Mouse (Mus musculus): ENCODE results near the gene Usp54. TPM values are rescaled to one million over a fixed set of nuclear protein-coding genes. Genes with fewer than 3 reads are reported as not detected.

The Usp54 gene
- polyA plus RNA-seq, 1 experiment from 2014 or later, result 21.6 TPM

DNA sequence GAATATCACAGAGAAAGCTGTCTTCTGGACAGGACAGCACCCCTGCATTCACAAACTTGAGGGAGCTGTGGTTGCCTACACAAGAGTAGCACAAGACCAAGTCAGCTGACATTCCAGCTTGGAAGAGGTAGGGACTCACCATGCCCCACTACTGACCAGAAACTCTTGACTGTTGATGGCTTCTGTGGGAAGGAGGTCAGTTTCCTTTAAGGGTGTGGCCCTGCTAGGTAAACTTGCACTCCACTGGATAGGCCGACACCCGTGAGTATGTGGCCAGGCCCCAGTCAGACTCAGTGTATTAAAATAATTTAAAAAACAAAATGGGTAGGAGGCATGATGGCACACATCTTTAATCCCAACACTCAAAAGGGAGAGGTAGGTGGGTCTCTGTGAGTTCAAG, 5.3 kb downstream of the Usp54 start:
- no peak for TF ChIP-seq CTCF (IDR thresholded peaks at IDR 0.05)
- DNase-seq (ENCODE audit: low read depth, low spot score) (no peak), ATAC-seq (no peak)
- ChIA-PET POLR2A (no interaction called here), CTCF (interaction anchor here (1.0 to 1.7 kb wide), 4 partner anchors 15 to 59 kb away, joined by 3 to 4 read pairs (median 4); no protein-coding TSS in a partner anchor)
- no peaks in the 10 kb centered on the region for H3K27me3 ChIP-seq
- in situ Hi-C loops (cut with MboI; ENCODE audit: low pct_unique_long_range_greater_than_20kb), result no loop called here

DNA sequence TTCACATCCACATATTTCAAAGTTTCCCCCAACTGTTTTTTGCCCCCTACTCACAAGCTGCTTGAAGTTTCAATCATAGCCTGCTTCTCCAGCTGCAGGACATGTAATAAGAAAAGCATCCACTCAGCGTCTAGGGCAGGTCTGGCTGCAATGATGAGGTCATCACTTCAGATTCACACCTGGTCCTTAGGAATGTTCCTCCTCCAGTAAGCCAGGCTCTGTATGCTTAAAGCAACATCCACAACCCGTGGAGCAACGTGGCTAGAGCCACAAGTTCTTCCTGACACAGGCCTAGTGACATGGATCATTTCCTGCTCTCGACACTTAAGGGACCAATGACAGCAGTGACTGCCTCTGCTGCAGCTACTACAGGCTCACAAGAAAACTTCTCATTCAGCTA, 9.6 kb downstream of the Usp54 start:
- POLR2A ChIA-PET, result interaction anchor here (0.6 kb wide), 2 partner anchors 9 to 71 kb away, joined by 3 to 5 read pairs; partner anchors contain the start of gene Usp54
- ATAC-seq, result no peak
- CTCF ChIA-PET, result interaction anchor here (0.8 to 2.1 kb wide), 2 partner anchors 8 to 13 kb away, joined by 3 to 8 read pairs; no protein-coding TSS in a partner anchor
- DNase-seq (ENCODE audit: low read depth, low spot score), result no peak
- H3K27me3 ChIP-seq, result no peaks in the 10 kb centered on the region
- no peak for TF ChIP-seq CTCF (IDR thresholded peaks at IDR 0.05)
- in situ Hi-C loops (cut with MboI; ENCODE audit: low pct_unique_long_range_greater_than_20kb), result no loop called here

DNA sequence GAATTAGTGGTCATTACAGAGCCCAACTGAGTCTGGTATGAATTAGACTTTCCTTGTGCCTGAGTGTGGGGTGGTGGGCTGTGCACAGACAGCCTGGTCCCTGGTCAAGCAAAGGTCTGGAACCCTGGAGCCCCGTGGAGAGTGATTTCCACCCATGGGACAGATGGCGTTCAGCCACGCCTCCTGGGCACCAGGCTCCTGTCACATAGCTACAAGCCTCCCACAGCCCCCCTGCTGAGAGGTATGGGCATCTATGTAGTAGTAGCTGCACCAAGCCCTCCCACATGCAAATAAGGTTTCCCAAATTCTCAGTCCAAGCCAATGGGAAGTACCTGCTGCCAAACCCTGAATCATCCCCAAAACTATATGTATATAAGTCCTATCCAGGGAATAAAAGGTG, 13.9 kb downstream of the Usp54 start:
- no peak for DNase-seq (ENCODE audit: low read depth, low spot score)
- no peak for TF ChIP-seq CTCF (IDR thresholded peaks at IDR 0.05)
- no peaks in the 10 kb centered on the region for H3K27me3 ChIP-seq
- no peak for ATAC-seq
- ChIA-PET CTCF (no interaction called here), POLR2A (no interaction called here)
- in situ Hi-C loops (cut with MboI; ENCODE audit: low pct_unique_long_range_greater_than_20kb), result no loop called here

- no peaks in the 10 kb centered on the region for H3K27me3 ChIP-seq
- DNase-seq (ENCODE audit: low read depth, low spot score) (no peak), ATAC-seq (no peak)
- ChIA-PET POLR2A (no interaction called here), CTCF (interaction anchor here (1.0 kb wide), 1 partner anchor 12 kb away, joined by 3 read pairs; no protein-coding TSS in a partner anchor)
- TF ChIP-seq CTCF (IDR thresholded peaks at IDR 0.05), result no peak
- in situ Hi-C loops (cut with MboI; ENCODE audit: low pct_unique_long_range_greater_than_20kb), result no loop called here
Observed at GRCm38 (mm10) chr14:20626447-20626846, 14.4 kb downstream of the Usp54 start.

GRCm38 (mm10) chr14:20622907-20623306, 18.0 kb downstream of the Usp54 start:
- no peak for ATAC-seq
- no peak for DNase-seq (ENCODE audit: low read depth, low spot score)
- in situ Hi-C loops (cut with MboI; ENCODE audit: low pct_unique_long_range_greater_than_20kb), result no loop called here
- POLR2A ChIA-PET, result interaction anchor here (0.7 kb wide), 1 partner anchor 13 kb away, joined by 3 read pairs; no protein-coding TSS in a partner anchor
- no peak for TF ChIP-seq CTCF (IDR thresholded peaks at IDR 0.05)
- CTCF ChIA-PET, result interaction anchor here (1.6 to 3.0 kb wide), 2 partner anchors 9 to 47 kb away, joined by 4 to 8 read pairs; no protein-coding TSS in a partner anchor
- no peaks in the 10 kb centered on the region for H3K27me3 ChIP-seq

DNA sequence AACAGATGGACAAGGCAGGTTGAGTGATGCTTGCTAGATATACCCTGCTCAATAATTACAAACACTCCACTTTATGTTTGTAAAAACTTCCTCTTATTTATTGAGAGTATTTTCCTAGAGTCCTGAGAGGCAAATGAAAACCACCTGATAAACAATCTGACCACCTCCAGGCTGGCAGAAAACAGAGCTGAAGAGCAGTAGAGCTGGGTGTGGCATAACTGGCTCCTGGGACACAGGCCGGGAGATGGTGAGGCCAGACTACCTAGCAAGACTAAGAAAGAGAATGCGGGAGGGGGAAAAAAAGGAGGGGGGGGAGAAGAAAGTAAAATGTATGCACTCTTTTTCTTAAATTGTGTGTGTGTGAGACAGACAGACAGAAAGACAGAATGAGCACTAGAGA, 18.5 kb downstream of the Usp54 start:
- no peaks in the 10 kb centered on the region for H3K27me3 ChIP-seq
- ChIA-PET POLR2A (interaction anchor here (0.6 to 0.7 kb wide), 2 partner anchors 12 to 85 kb away, joined by 3 to 5 read pairs; partner anchors contain the start of gene Zswim8), CTCF (interaction anchor here (0.8 to 3.0 kb wide), 4 partner anchors 10 to 47 kb away, joined by 3 to 8 read pairs (median 4); no protein-coding TSS in a partner anchor)
- DNase-seq (ENCODE audit: low read depth, low spot score) (no peak), ATAC-seq (no peak)
- in situ Hi-C loops (cut with MboI; ENCODE audit: low pct_unique_long_range_greater_than_20kb), result no loop called here
- no peak for TF ChIP-seq CTCF (IDR thresholded peaks at IDR 0.05)

DNA sequence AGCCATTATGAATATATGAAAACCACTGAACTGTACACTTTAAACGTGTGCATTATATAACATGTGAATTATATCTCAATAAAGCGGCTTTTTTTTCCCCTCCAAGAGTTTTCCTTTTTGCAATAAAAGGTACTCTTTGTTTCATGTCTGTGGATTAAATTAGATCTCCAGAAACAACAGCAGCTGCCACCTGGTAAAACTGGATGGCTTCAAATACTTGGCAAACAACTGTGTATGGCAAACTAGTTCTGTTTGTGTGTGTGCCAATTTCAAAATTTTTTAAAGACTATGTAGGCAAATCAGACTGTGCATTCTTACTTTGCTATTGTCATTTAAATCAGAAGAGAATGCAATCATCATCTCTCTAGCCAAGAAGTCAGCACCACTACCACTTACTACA, 19.0 kb downstream of the Usp54 start:
- in situ Hi-C loops (cut with MboI; ENCODE audit: low pct_unique_long_range_greater_than_20kb), result no loop called here
- ChIA-PET CTCF (interaction anchor here (0.8 to 3.0 kb wide), 4 partner anchors 10 to 46 kb away, joined by 3 to 8 read pairs (median 4); no protein-coding TSS in a partner anchor), POLR2A (interaction anchor here (0.6 kb wide), 1 partner anchor 86 kb away, joined by 5 read pairs; the partner anchor contains the start of gene Zswim8)
- ATAC-seq, result no peak
- no peak for DNase-seq (ENCODE audit: low read depth, low spot score)
- TF ChIP-seq CTCF (IDR thresholded peaks at IDR 0.05), result no peak
- no peaks in the 10 kb centered on the region for H3K27me3 ChIP-seq

DNA sequence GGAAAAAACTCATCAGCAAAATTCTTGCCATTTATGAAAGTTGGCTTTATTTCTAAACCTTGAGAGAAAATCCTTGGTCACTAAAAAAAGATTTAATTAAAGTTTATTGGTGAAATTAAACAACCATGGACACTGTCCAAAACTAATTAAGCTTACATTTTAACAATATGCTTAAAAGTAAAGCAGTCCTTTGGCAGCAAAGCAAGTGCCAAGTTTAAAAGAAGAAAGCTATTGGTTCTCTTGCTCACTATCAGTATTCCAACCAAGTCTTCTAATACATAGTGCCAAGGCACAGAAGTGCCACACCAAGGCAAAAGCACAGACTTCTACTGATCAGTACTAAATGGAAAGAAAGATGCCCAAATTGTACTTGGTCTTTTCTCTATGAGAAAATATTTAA, 21.7 kb downstream of the Usp54 start:
- no peak for TF ChIP-seq CTCF (IDR thresholded peaks at IDR 0.05)
- no peak for ATAC-seq
- CTCF ChIA-PET, result interaction anchor here (0.7 to 1.6 kb wide), 6 partner anchors 11 to 43 kb away, joined by 3 to 6 read pairs (median 3); no protein-coding TSS in a partner anchor
- in situ Hi-C loops (cut with MboI; ENCODE audit: low pct_unique_long_range_greater_than_20kb), result no loop called here
- H3K27me3 ChIP-seq, result no peaks in the 10 kb centered on the region
- POLR2A ChIA-PET, result no interaction called here
- DNase-seq (ENCODE audit: low read depth, low spot score), result no peak

- no peak for ATAC-seq
Observed at GRCm38 (mm10) chr14:20618211-20618610, 22.7 kb downstream of the Usp54 start.

GRCm38 (mm10) chr14:20616421-20616820, 24.4 kb downstream of the Usp54 start:
- ChIA-PET CTCF (interaction anchor here (1.0 kb wide), 1 partner anchor 15 kb away, joined by 3 read pairs; no protein-coding TSS in a partner anchor), POLR2A (no interaction called here)
- ATAC-seq (no peak), DNase-seq (ENCODE audit: low read depth, low spot score) (no peak)
- no peaks in the 10 kb centered on the region for H3K27me3 ChIP-seq
- in situ Hi-C loops (cut with MboI; ENCODE audit: low pct_unique_long_range_greater_than_20kb), result no loop called here
- no peak for TF ChIP-seq CTCF (IDR thresholded peaks at IDR 0.05)

More at GRCm38 (mm10) chr14:20618211-20618610, 22.7 kb downstream of the Usp54 start:
- no peak for TF ChIP-seq CTCF (IDR thresholded peaks at IDR 0.05)
- ChIA-PET POLR2A (interaction anchor here (0.9 kb wide), 1 partner anchor 45 kb away, joined by 3 read pairs; no protein-coding TSS in a partner anchor), CTCF (interaction anchor here (1.2 to 1.6 kb wide), 5 partner anchors 12 to 22 kb away, joined by 3 to 6 read pairs (median 3); partner anchors contain the start of gene Usp54)
- no peaks in the 10 kb centered on the region for H3K27me3 ChIP-seq
- in situ Hi-C loops (cut with MboI; ENCODE audit: low pct_unique_long_range_greater_than_20kb), result no loop called here
- DNase-seq (ENCODE audit: low read depth, low spot score), result no peak

- DNase-seq (ENCODE audit: low read depth, low spot score) (no peak), ATAC-seq (no peak)
- no peak for TF ChIP-seq CTCF (IDR thresholded peaks at IDR 0.05)
- in situ Hi-C loops (cut with MboI; ENCODE audit: low pct_unique_long_range_greater_than_20kb), result no loop called here
- POLR2A ChIA-PET, result interaction anchor here (0.6 kb wide), 1 partner anchor 124 kb away, joined by 3 read pairs; no protein-coding TSS in a partner anchor
- CTCF ChIA-PET, result interaction anchor here (1.1 to 1.4 kb wide), 3 partner anchors 10 to 17 kb away, joined by 3 read pairs; no protein-coding TSS in a partner anchor
- no peaks in the 10 kb centered on the region for H3K27me3 ChIP-seq
Observed at GRCm38 (mm10) chr14:20615075-20615474, 25.8 kb downstream of the Usp54 start.
